Mouse (Mus musculus) spleen, adult 18-20 months (tissue): ENCODE data around the gene Fbxo9.
"Not testable (repeated sequence)": the region's sequence is repeated elsewhere in the genome, so short reads cannot be mapped to it uniquely, and the experiment has no call there.

Experiments
- DNase-seq, 2 experiments: peaks; one replicate each; pipeline ENCODE4 v3.0.0; 2022; ENCODE audit warnings: mixed read lengths in 2 of 2

Gene Fbxo9

DNA sequence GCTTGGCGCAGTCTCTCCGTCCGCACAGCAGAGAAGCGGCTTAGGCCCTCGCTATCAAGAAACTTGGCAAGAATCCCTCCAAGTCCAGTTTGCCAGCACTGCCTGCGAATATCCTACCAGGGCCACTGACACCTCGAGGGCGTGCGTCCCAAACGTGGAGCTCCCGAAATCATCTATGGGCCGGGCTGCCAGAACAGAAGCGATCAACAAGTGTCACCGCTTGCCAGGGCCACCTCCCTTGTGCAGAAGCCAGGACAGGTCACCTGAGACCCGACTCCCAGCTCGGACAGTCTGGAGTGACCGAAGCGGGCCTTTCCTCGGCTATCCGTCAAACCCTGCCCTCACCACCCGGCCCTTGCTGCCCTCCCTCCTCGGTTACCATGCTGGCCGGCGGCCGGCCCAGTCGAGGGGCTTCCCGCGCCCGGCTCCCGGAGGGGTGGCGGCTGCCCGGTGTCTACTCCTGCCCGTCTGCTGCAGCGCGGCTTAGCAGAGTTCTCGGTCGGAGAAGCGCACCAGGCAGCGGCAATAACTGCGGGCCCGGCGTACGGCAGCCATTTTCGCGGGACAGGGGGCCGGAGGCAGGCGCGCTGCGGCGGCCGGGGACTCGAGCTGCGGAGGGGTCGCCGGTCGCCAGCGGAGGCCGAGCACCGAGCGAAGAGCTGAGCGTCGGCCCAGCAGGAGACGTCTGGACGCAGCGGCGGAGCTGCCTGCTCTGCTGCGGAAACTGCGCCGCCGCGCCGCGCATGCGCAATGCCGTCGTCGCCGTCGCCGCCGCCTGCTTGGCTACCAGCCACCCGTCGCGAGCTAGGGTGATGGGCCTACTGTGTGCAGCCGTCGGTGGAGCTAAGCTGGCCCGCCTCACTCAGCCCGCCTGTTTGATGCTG, 711 bp downstream of the Fbxo9 start:
- DNase-seq = peak; percentile 73 to 76

DNA sequence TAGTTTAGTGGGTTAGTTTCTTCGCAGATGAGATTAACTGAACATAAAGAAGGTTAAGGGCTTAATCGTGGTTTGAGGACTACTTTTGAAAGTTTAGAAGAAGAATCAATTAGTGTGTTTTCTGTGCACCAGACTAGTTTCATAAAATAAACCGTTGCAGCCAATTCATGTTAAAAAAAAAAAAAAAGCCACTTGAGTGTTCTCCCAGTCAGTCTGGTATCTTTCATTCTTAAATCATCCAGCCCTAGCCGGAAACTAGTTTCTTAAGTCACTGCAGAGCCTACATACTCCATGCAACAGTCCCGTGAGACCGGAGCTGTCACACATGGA, 1.3 kb downstream of the Fbxo9 start:
- no peak for DNase-seq

DNA sequence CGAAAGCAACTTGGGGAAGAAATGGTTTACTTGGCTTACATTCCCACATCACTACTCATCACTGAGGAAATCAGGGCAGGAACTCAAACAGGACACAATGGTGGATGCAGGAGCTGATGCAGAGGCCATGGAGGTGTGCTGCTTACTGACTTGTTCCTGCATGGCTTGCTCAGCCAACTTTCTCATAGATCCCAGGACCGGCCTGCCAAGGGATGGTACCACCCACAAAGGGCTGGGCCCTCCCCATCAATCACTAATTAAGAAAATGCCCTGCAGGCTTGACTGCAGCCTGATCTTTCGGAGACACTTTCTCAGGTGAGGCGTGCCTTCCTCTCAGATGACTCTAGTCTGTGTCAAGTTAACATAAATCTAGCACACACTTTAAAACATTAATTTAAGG, 2.0 kb downstream of the Fbxo9 start:
- no peak for DNase-seq

DNA sequence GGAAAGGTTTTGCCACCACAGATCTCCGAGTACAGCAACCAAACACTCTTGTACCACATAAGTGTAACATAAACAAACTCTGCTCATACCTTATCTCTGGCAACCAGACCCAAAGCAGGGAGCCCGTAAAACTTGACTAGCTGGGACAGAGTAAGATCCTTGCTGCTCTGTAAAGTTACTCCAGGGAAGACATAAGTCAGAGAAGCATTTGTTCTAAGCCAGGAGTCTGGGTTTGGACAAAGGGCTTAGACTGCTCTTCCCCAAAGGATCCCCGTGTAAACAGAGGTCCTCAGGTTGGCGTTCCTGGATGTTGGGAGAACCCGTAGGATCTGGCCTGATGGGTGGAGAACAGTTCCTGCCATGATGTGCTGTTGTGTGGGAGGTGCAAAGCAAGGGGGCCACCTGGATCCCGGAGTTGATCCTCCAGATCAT, 3.3 kb downstream of the Fbxo9 start:
- DNase-seq = no peak

GRCm38 (mm10) chr9:78104973-78105372, 3.9 kb downstream of the Fbxo9 start:
- DNase-seq = no peak

GRCm38 (mm10) chr9:78103965-78104560, 4.8 kb downstream of the Fbxo9 start:
- no peak for DNase-seq

- no peak for DNase-seq
These were observed 7.4 kb downstream of the Fbxo9 start for GRCm38 (mm10) chr9:78101431-78101830.

DNA sequence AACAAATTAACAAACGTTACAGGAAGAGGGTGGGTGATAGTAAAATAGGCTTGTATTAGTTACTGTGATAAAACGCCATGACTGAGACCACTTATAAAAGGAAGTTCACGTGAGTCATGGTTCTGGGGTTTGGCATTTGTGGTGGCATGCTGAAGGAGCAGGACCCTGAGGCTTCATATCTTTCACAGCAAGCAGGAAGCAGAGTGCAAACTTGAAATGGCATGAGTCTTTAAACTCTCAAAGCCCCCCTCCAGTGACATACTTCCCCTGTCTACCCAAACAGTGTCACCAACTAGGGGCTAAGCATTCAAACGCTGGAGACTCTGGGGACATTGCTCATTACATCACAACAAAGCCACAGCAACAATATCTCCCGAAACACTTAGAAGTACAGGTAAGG, 7.9 kb downstream of the Fbxo9 start:
- DNase-seq = no peak

GRCm38 (mm10) chr9:78096376-78096775, 12.5 kb downstream of the Fbxo9 start:
- no peak for DNase-seq

- DNase-seq = no peak
These were observed 13.2 kb downstream of the Fbxo9 start for GRCm38 (mm10) chr9:78095686-78096085.

DNA sequence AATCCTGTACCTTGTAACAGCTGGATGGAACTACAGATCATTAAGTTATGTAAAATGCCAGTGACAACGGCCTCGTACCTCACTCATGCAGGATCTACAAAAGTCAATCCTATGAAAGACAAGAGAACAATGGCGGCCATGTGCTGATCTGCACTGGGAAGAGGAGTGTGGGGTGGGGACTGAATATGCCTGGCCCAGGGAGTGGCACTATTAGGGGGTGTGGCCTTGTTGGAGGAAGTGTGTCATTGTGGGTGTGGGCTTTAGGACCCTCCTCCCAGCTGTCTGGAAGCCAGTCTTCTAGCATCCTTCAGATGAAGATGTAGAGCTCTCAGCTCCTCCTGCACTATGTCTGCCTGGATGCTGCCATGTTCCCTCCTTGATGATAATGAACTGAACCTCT, 18.3 kb downstream of the Fbxo9 start:
- DNase-seq = no peak

DNA sequence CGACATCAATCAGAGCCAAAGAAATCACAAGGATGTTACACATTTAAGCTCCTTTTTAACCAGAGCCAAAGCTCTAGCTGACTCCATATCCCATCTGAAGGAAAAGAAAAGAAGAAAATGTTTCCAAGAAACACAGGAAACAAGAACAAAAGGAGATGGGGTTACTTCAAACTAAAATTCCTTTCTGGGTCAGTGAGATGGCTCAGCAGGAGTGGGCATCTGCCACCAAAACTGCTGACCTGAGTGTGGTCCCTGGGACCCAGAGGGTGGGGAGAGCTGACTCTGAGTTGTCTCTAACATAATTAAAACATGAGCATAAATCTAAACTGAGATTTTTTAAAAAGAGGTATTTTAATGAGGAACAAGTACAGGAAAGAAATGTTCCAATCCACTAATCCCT, 19.0 kb downstream of the Fbxo9 start:
- no peak for DNase-seq

DNA sequence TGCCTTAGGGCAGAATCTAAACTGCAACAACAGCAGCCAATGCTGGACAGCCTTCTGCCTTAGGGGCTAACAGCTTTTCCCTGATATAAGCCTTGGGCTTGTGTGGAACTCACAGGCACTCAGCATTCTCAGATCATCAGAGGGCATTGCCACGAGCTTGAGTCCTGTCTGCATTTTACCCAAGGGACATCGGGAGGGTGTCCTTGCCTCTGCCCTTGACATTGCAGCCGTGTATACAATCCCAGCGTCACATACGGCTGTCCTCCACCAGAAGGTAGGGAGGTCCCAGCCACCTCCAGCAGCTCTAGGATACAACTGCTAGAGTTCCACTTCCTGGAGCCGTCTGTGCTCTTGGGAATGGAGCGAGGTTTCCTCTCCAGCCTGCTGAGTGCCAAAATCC, 19.9 kb downstream of the Fbxo9 start:
- DNase-seq = no peak

GRCm38 (mm10) chr9:78088521-78088920, 20.3 kb downstream of the Fbxo9 start:
- DNase-seq = no peak

DNA sequence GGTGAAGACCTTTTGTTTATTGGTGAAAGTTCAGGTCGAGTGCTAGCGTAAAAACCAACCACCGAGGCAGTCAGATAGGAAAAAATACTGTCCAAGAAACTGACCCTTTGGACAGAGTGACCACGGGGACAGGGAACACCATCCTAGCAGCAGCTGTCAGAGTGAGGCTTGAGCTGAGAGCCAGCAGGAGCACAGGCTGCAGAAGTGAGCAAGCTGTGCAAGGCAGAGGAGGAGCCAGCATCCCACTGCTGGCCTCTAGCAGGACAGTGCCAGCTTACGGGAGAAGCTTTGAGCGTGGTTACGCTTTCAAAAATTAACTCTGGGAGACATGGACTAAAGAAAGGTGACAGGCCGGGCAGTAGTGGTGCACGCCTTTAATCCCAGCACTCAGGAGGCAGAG, 21.1 kb downstream of the Fbxo9 start:
- DNase-seq = no peak

- DNase-seq = no peak
These were observed 23.1 kb downstream of the Fbxo9 start for GRCm38 (mm10) chr9:78085722-78086287.

DNA sequence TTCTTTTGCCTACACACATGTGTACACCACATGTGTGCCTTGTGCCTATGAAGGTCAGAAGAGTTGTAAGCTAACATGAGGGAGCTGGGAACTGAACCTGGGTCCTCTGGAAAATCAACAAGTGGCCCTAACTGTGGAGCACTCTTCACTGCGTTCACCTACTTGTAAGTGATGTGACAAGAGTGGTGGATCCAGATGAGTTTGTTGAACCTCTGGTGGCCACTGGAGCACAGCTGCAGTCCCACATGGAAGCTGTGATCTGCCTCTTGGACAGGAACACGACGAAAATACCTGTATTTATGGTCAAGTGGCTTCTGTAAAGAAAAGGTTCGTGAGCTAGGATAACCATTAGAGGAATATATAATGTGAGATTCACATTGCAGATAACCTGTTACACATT, 24.5 kb downstream of the Fbxo9 start:
- no peak for DNase-seq

DNA sequence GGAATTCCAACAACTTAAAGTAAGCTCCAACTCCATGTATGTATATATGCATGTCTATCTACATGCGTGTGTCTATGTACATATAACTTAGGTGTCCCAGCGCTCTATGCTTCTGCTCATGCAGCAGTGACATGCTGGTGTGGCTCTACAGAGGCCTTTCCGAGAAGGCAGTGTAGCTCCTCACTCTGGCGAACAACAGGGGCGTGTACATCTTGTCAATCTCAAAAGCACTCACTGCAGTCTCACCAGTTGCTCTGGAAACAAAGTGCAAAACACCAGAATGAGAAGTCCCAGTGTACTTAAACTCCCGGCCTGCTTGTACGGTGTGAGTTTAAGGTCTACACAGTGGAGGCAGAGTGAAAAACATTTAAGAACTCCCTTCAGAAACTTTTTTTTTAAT, 27.0 kb downstream of the Fbxo9 start:
- DNase-seq = no peak

- DNase-seq = no peak
These were observed 30.6 kb downstream of the Fbxo9 start for GRCm38 (mm10) chr9:78078240-78078639.

DNA sequence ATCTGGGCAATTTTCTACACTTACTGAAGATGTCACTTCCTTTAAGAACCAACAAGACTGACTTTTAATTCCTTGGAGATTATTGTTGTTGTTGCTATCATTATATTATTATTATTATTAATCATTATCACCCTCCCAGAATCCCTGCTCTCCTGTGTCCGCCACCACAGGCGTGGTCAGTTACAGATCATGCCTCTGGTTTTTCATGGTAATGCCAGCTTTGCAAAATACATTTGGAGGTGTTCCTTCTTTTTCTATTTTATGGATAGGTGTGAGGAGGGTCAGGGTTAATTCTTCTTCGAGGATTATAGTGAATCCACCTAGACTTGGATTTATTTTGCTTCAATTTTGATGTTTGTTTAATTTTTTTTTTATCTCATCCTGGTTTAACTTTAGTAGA, 33.6 kb downstream of the Fbxo9 start:
- no peak for DNase-seq

DNA sequence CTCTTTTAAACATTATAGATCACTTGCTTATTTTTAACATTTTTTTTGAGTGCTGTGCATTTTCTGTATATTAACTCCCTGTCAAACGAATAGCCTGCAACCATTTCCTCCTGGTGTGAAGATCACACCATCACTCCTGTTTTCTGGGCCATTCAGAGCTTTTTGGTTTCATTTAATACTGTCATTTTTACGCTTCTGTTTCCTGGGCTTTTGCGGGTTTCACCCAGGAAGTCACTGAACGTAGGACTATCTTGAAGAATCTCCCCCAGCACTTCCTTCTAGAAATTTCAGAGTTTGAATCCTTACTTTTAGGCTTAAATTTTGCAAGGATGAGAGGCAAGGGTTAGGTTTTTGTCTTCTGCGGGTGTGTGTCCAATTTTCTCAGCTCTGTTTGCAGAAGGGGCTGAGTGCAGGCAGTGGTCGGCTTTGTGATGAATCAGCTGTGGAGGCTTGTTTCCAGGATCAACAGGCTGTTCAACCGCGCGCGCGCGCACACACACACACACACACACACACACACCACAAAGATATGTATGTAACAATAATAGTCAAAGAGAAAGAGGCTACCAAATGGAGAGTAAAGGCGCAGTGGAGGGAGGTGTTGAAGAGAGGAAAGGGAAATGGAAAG, 35.0 kb downstream of the Fbxo9 start:
- no peak for DNase-seq

GRCm38 (mm10) chr9:78073291-78073690, 35.6 kb downstream of the Fbxo9 start:
- DNase-seq = not testable (repeated sequence)

- DNase-seq = no peak
These were observed 37.2 kb downstream of the Fbxo9 start for GRCm38 (mm10) chr9:78071626-78072025.

DNA sequence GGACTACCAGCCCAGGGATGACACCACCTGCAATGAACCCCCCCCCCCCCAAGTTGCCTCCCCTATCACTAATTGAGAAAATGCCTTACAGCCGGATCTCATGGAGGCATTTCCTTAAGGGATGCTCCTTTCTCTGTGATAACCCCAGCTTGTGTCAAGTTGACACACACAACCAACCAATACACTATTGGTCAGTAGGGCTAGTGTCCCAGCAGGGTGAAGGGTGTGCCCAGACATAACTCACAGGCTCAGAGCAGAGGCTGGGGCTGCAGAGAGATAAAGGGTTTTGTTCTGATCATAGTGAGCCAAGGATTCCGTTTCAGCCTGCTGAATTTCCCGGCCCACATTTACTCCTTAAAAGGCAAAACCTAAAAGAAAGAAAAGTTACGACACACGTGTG, 38.4 kb downstream of the Fbxo9 start:
- DNase-seq = no peak
